Mouse (Mus musculus) retina, postnatal 1 day (tissue): ENCODE measurements at regions not wholly inside any gene's neighbourhood (a gene's known extent, or its start where the extent isn't known, plus 50 kb on each side); places are given as distances from the start of the nearest gene placed in this dataset.
A peak's percentile ranks its signal among the peaks of the same experiment; 100 is the strongest.

ENCODE experiments used
- DNase-seq: peaks from one replicate; pipeline ENCODE4 v3.0.0-alpha.2; 2012

DNA sequence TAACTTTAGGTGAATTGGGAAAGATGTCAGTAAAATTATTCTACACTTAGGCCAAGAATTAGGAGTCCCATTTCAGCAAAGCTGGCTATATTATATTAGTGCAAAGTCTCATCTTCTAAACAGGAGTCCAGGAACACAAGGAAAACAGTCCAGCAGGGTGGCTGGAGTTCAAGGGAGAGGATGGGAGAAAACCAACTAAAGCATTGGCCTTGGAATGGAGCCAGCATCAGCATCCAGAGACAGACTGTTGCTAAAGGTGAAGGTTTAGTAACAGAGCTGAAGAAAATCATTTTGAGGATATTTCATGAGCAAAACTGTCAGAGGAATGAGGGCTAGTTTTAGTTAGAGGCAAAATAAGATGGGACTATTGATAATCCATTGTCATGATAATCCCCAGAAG, 559.9 kb downstream of the Epha4 start:
- DNase-seq: no peak

DNA sequence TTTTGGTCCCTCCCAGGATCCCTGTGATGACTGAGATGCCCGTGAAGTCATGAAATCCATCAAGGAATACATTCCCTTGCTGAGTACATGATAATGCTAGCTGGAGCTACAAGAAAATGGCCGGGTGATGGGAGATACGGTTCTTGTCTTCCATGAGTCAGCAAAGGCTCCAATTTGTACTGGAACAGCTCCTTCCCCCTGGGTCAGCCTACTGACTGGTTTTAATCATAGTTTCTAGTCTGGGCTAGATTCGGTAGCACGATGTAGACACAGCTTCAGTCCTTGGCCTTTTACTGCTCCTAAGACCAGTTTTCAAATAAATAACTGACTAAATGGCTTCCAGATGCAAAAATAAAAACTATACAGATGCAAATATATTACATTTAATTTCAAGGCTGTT, 557.5 kb downstream of the Epha4 start:
- DNase-seq: no peak

DNA sequence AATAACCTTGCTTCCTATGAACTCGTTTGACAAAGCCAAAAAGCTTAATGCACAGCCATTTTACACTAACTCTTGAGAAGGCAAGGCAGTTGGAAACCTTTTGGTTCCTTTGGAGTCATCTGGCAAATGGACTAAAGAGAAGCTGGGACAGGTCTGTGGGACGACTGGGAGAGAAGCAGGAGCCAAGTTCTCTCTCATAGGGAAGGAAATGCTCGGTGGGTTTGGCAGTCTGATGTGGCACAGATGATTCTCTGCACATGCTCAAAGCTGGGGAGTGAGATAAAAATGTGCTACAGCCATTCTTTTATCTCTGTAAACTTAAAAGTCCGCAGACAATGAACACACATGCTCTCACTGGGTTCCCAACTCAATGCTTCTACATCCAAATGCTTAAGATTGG, 556.2 kb downstream of the Epha4 start:
- DNase-seq: no peak

DNA sequence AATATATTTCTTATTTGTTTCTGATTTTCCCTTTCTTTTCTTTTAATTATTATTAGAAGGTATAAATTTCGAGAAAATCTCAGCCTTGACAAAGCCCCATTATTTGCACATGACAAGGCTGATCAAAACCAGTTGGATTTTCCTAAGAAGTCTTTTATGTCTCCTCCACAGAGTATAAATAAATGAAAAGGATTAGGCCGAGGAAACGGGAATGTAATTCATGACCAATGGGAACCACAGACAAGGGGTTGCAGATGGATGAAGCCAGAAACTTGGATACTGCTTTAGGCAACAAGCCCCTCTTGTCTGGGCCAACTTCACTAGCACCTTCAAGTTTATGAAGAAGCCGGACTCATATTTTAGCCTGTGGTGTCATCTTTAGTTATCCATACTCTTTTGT, 542.4 kb downstream of the Epha4 start:
- DNase-seq: no peak

DNA sequence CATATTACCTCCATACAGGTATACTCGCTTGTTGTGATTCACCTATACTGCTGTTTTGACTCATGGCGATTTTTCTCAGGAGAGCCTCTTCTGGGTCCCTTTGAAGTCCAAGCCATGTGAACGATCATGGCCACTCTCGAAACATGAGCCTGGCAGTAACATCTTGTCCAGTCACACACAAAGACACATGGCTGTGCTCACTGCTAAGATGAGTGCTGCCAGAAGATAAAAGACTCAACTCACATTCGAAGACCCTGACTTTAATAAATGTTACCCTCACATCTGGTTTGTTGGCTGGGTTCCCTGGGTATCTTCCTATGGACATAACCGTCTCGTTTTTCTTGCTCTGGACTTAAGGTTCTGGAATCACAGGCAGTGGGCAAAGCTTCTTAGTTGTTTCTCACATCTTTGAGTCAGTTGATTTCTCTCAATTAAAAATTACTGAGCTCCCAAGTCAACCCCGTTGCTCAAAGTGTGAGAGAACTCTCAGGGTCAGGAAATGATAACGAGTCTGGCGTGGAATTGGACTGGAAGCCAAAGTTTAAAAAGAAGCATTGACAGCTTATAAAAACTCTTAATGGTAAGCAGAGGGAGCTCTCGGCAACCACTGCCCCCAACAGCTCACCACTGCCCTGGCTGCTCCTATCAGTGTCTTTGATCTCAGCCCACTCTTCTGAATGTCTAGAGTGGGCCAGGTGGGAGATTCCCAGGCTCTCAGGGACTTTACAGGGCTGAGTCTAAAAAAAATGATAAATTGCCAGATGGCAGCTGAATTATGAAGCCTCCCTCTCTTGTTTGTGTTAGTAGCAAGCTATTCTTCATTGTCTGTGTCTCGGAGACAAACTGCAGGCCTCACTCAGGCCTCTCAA, 539.6 kb downstream of the Epha4 start:
- DNase-seq: peak; percentile 9

DNA sequence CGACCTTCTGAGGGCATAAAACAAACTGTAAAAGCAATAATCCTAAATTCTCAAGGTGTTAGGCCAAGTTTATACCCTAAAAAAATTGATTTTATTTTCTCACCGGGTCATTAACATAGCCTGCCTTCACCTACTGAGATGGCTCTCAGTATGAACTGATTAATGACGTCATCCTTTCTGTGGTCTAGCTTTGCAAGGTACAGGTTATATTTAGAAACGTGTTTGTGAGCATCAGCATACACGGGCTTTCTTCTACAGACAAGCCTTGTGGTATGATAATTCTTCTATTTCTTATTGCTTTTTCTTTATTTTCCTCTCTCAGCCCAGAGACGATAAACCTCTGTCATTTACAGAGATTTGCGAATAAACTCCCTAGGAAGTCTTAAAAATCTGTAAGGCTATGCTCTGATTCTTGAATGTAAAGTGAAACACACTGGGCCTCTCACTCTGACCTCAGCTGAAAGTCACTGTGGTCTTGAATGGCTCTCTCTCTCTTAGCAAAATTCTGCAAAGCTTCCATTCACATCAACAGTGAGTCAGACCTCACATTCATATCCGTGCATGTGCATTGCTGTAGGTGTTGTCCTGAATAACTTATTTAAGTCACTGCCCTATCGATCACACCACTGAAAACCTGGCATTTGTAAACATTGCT, 534.3 kb downstream of the Epha4 start:
- no peak for DNase-seq

DNA sequence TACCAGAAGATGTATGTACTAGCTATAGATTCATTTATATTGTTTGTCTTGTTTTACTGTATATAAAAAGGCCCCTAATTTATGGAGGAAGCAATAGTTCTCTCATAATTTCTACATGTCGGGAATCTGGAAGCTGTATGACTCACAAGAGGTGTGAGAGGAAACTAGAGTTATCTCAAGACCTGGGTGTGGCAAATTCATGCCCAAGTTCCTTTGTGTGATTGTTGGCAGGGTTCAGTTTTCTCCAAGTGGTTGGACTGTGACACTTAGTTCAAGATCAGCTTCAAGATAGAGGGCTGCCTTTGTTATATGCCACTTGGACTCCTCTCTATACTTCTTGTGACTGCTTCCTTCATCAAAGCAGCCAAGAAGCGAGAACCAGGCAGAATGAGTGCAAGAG, 521.1 kb downstream of the Epha4 start:
- DNase-seq: no peak

DNA sequence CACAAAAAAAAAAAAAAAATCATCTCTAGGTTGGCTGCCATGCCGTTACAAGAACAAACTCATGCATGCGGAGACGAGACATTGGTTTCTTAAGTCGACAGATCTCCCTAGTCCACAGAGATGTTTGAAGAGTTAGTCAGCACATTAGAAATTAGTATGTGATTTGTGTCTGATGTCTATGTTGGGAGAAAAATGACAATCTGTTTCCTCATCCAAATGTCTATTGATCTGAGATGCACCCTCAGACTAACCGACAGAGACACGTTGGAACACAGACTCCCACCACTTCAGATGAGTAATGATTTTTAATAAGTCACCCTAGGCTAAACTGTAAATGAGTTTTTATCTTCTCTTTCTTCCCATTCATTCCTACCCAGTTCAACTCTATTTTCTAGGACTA, 506.9 kb downstream of the Epha4 start:
- DNase-seq: no peak

DNA sequence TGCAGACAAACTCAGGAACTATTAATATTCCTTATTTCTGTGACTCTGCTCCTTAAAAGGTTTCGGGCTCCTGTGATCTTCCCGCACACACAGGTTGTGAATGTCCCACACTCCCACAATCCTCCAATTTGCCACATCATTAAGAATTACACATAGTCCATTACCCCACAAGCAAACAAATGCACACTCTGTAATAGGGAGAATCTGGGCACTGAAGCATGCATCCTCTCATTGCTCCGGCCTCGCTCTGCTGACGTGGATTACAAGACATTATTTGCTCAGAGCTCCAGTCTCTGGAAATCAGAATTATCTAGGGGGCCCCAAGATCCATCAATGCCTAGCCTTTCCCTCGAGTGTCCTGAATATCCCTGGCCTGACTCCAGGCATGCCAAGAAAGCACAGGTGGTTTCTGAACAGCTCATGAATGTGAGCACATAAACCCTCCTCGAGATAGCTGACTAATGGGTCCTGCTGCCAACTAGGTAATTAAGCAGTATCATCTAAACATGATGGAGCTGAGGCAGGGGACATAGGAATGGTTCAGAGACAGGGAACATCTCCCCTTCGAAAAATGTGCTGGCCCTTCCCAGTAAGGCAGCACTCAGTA, 504.2 kb downstream of the Epha4 start:
- peak; percentile 72 for DNase-seq

DNA sequence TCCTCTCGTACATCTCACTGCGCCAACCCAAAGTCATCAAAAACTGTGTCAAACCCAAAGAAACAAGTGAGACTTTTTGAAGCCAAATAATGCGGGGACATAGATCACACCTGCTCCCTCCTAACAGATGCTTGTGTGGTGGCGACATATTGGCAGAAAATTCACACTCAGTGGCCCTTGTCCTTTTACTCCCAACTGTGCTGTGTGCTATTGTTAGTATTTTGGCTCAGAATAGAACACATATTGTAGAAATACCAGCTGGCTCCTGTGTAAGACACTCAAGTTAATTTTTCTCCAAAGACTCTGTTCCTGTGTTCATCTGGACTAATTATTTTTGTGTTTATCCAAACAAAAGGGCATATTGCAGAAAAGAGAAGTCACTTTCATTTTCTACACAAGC, 487.2 kb downstream of the Epha4 start:
- DNase-seq: no peak

DNA sequence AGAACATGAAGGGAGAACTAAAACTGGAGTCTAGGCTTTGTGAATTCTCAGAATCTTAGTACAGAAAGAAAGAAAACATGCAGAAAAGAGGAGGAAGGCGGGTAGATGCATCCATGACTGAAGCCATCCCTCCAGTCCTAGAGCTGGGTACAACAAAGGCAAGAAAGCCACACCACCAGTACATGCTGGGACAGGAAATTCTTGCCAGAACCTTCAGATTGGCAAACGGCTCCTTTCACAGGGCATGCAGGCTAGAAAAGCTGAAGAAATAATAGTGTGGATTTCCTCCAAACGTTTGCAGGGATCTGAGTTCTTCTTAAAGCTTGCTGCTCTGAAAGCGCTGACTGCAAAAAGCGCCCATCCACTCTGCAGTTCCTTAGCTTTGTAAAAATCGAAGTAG, 486.7 kb downstream of the Epha4 start:
- DNase-seq: no peak

DNA sequence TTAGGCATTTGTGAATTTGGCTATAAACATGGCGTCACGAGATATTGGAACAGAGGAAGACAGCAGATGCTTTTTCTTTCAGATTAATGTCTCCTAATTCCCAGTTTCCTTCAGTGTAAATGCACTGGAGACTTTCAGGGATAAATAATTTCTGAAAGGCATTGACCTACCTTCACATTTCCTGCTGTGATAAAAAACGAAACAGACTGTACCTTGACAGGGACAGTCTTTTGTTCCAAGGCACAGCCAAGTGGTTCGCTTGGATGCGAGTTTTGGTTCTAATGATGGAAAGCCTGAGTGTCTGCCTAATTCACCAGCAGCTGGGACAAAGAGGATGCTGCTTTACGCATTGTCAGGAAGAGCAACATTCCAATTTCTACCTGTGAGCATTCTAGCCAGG, 485.8 kb downstream of the Epha4 start:
- no peak for DNase-seq

DNA sequence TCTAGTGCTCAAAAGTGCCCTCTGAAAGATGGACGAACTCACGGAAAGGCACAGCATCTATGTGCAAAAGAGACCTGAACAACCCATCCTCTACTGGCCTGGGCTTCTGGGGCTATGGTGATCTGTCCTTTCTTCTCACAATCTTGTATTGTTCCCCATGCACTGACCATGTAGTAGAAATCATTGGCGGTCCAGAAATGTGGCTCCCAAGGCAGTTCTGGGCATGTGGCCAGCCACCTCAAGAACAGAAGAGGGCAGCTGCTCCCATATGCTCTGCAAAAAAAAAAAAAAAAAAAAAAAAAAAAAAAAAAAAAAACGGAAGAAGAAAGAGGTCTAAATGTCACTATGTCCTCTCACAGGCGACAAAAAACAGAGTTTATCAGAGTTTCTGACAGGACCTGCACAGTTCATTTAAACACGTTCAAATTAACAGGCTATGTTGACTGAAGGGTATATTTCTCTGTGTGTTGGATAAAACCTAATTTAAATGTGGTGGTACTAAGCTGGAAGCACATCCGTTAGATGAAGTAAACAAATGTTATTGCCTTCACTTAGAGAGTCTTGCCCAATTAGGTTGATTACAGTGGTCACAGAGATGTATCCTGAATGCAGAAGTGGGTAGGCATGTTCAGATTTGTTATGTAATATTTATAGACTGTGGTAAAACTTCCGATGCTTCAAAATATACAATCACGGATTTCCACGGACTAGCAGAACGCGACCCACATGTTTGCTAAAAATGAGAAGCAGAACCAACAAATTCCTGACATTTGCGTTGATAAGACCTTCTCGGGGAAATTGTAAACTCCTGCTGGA, 470.9 kb downstream of the Epha4 start:
- DNase-seq: peak; percentile 79

DNA sequence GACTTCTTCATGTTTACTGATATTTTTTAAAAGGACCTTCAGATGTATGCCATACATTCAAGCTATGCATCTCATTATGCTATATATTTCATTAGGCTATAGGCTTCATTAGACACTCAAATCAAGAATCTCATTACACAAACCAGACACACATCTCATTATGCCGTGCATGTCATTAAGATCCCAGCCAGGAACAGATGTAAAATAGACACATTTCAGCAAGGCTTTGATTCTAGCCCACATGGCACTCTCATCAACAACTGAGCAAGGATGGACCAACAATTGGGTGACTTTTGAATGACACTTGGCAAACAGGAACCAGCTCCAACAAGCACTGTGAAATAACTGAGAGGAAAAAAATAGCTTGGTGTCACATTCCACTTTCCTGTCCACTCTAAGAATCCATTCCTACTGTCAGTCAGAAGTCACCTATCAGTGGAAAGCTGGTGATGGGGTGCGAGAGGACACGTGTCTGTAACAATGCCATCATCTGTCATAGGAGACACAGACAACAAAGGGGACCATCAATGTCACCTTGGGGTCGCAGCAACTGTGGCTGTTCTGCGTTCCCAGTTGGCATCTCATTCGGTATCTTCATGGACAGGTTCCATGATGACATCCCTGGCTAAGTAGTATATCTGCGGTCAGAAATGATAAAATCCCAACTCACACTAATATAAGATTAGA, 466.0 kb downstream of the Epha4 start:
- DNase-seq: no peak

DNA sequence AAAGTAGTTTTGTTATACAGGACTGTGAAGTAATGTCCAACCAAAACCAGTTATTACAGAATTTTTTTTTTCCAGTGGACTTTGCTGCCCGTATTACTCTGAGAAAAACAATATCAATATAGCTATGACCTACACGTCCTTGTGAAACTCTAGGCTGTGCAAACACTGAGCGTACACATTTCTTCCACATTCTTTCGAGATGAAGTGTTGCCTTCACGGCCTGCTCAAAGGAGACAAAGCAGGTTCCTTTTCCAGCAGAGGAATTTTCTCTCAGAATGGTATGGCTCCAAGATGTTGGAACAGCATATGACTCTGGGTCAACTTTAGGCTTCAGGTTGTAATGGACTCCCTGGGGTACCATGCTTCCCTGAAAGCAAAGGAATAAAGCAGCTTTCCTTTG, 463.6 kb downstream of the Epha4 start:
- no peak for DNase-seq

DNA sequence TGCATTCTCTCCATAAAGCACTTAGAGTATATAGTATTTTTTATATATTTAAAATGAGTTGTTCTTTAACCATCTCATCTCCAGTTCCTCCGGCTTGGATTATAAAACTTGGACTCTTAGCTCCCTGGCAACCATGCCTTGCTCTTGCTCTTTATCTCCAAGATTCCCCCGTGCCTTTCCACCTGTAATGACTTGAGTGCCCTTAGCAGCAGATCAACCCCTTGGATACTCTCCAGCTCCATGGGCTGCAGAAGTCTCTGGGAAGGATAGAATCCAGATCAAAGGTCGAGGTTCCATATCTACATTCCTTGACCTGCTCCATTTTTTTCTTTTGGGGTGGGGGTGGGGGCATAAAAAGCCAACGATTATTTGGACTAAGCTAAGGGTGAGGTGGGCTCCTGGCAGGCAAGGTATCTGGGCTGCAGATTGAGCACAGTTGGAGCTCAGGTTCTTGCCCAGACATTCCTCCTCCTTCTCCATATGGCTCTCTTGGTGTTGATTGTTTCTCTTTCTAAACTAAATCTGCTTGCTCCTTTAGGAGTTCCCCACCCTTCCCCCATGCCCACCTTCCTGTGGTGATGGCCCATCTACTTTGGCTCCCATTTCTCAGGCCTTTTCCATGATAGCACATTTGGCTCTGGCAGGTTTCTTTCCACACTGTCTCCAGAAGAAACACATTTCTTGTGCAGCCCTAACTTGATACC, 460.9 kb downstream of the Epha4 start:
- DNase-seq: no peak

DNA sequence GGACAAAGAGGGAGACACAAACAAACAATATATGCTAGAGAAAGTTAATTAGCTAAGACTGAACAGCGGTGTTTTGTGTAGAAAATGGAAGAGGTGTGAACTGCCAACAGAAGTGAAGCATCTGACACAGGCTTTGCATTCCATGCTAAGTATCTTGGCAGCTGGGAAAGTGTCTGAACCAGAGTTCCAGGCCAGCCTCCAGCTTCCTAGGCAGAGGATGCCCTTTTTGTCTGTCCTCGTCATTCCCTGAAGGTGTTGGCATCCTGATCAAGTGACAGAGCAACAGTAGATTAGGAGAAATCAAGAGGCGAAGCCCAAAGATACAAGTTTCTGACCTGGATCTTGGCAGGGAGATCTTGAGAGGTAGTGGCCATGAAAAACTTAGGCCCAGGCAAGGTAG, 452.4 kb downstream of the Epha4 start:
- DNase-seq: no peak

DNA sequence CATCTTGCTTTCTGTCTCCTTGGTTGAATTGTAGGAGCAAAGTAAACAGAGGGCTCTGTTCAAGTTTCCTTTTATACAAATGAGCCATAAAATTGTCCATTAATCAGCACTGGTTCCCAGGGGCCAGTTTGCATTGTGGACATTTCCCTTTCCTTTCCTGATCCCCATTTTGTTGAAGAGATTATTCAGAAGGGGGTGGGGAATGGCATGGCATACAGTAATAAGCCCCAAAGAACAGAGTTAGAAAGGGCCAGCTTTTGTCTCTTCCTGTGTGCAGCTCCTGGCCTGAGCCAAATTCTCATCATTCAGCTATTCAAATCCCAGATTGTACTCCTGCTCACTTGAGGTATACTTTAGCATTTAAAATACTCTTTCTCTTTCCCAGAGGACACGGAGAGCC, 441.8 kb downstream of the Epha4 start:
- no peak for DNase-seq

DNA sequence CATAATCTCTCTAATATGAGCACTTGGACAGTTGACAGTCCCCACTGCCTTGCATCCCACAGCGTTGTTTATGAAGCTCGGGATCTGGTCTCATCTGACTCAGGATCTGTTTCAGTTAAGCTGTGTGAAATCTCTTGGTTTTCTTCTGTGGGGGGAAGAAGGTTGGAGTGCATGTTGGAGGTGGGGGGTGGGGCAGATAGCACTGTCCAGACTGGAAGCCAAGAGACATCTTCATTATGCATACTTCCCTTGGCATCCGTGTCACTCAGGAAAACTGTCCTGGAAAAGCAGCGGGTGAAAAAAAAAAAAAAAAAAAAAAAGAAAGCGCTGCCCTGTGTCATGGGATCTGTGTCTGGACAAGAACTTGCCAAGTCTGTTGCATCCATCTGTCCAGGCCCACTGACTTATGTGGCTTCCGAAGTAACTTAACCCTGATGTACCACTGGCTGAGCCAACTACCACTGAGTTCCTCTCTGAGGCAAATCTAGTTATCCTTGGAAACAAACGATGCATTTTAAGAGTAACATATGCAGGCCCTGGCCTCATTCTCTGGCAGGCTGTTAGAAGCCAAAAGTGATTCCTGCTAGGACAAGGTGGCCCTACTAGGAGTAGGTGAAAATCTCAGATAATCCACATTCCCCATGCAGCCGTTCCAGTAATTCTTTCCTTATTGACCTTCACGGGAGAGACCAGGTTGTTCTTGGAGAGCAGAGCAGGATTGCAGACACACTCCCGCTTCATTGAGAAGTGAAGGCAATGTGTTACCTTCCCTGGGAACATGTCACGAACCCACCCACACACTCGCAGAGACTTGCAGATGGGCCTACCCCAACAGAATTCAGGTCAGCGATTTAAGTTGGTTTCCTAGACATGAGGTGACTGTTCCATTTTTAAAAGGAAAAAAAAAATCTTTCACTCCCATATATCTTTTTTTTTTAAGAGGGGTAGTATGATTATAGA, 439.7 kb downstream of the Epha4 start:
- DNase-seq: peak; percentile 16

DNA sequence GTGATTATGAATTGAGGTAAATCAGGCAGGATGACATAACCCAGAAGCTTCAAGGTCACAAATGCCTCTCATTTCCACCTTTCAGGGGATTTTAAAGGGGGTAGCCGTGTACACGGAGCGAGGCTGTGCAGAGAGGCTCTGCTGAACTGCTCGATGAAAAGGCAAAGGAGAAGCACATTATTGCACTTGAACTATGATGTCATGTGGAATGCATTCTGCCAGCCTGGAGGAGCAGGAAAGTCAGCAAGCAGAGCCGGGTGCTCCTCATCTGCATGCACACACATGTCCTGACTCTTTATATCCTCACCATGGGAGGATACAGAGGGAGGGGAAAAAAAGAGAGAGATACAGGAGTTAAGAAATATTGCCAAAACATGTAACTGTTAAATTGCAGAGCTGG, 434.1 kb downstream of the Epha4 start:
- peak; percentile 21 for DNase-seq

DNA sequence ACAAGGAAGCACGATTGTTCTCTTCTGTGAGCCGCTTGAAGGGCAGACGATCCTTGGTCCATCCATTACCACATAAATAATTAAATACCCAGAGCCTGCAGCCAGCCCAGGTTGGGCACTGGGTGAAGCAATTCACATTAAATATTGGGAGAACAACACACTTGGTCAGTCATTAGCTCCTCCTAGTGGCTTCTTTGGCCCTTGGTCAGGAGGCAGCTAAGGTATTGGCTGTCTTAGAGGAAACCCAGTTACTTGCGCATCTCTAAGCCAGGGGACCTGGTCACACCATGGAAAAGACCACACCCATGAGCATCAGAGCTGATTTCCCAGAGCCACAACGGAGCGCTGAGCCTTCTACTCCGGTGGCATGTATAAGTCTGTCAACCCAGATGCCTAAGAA, 433.2 kb downstream of the Epha4 start:
- peak; percentile 40 for DNase-seq
